Mouse (Mus musculus) thymus, adult 2 months (tissue): ENCODE results near the gene Scfd2. TPM values are rescaled to one million over a fixed set of nuclear protein-coding genes. Genes with fewer than 3 reads are reported as not detected.

Source experiments
- DNase-seq: peaks from one replicate; pipeline ENCODE4 v3.0.0; 2021
- H3K27ac ChIP-seq: fragments of 200-500 bp; 2 replicates; pipeline ENCODE4 v1.5.1; 2012; ENCODE audit warnings: low read length, control low read depth; ENCODE audit not compliant: control insufficient read depth, insufficient read depth
- H3K27me3 ChIP-seq: fragments of 200-500 bp; 2 replicates; pipeline ENCODE4 v1.6.1; 2012; ENCODE audit warnings: mild to moderate bottlenecking, low read length, moderate library complexity, mixed read lengths; ENCODE audit not compliant: control insufficient read depth, insufficient read depth
- H3K36me3 ChIP-seq: fragments of 200-500 bp; 2 replicates; pipeline ENCODE4 v1.6.1; 2012; ENCODE audit warnings: mild to moderate bottlenecking, low read length, moderate library complexity; ENCODE audit not compliant: control insufficient read depth, insufficient read depth
- H3K4me1 ChIP-seq: fragments of 200-500 bp; replicated peaks from 2 replicates; pipeline ENCODE4 v1.6.1; 2012; ENCODE audit warnings: low read length; ENCODE audit not compliant: control insufficient read depth, insufficient read depth
- H3K4me3 ChIP-seq: fragments of 200-500 bp; 2 replicates; pipeline ENCODE4 v1.5.1; 2012; ENCODE audit warnings: mild to moderate bottlenecking, low read length, control low read depth, moderate library complexity; ENCODE audit not compliant: control insufficient read depth, insufficient read depth
- CTCF ChIP-seq: fragments of 200-500 bp; IDR thresholded peaks from 2 replicates; pipeline ENCODE4 v1.5.1; 2012; ENCODE audit warnings: mild to moderate bottlenecking, control low read depth, low read length, moderate library complexity, borderline replicate concordance; ENCODE audit not compliant: control insufficient read depth, poor library complexity, insufficient read depth; ENCODE audit errors: extremely low read depth
- POLR2A ChIP-seq: fragments of 200-500 bp; IDR thresholded peaks from 2 replicates; pipeline ENCODE4 v1.6.1; 2012; ENCODE audit warnings: mild to moderate bottlenecking, low read length, control low read depth, moderate library complexity; ENCODE audit not compliant: control insufficient read depth, poor library complexity, insufficient read depth; ENCODE audit errors: extremely low read depth
- WGBS: fragments of 180-500 bp; shearing (Covaris S2); methylation state at CpG from one replicate; pipeline ENCODE4 v1.1.7; 2018; 5-methylcytosine and 5-hydroxymethylcytosine counted together
- polyA plus RNA-seq: library from polyadenylated mRNA; depleted of rRNA; stranded (reverse); fragments of >200 nt; gene quantifications from 2 replicates; pipeline ENCODE4 v1.2.3, GENCODE M21; 2012

Gene Scfd2
- polyA plus RNA-seq, 1 experiment, result 14.5 TPM

GRCm38 (mm10) chr5:74246971-74247370, 284.6 kb downstream of the Scfd2 start:
- WGBS, result 83% methylated on average over 3 of the region's 3 CpGs
- Histone ChIP-seq H3K27me3 (no peaks in the 10 kb centered on the region), H3K27ac (no peak overlapping the region), H3K36me3 (no peaks in the 10 kb centered on the region), H3K4me1 (peaks cover 18% of the 10 kb centered on the region), H3K4me3 (no peak overlapping the region)
- no peak for DNase-seq
- TF ChIP-seq POLR2A (no peak), CTCF (no peak)

GRCm38 (mm10) chr5:74246453-74246852, 285.1 kb downstream of the Scfd2 start:
- no peak for TF ChIP-seq CTCF
- TF ChIP-seq POLR2A, result no peak
- H3K36me3 ChIP-seq, result no peaks in the 10 kb centered on the region
- no peak overlapping the region for H3K27ac ChIP-seq
- no peak overlapping the region for H3K4me3 ChIP-seq
- H3K27me3 ChIP-seq, result no peaks in the 10 kb centered on the region
- WGBS, result 86% methylated on average over 4 of the region's 4 CpGs
- DNase-seq, result no peak
- H3K4me1 ChIP-seq, result peaks cover 18% of the 10 kb centered on the region

- WGBS, result 96% methylated on average over 8 of the region's 8 CpGs
- Histone ChIP-seq H3K4me1 (peaks cover 18% of the 10 kb centered on the region), H3K27ac (no peak overlapping the region), H3K27me3 (no peaks in the 10 kb centered on the region), H3K36me3 (no peaks in the 10 kb centered on the region), H3K4me3 (no peak overlapping the region)
- no peak for TF ChIP-seq CTCF
- no peak for TF ChIP-seq POLR2A
- DNase-seq, result no peak
Measured at GRCm38 (mm10) chr5:74245641-74246145, 285.9 kb downstream of the Scfd2 start.

GRCm38 (mm10) chr5:74244406-74245019, 287.0 kb downstream of the Scfd2 start:
- Histone ChIP-seq H3K4me3 (no peak overlapping the region), H3K27ac (no peak overlapping the region), H3K4me1 (peaks cover 12% of the 10 kb centered on the region), H3K27me3 (no peaks in the 10 kb centered on the region), H3K36me3 (no peaks in the 10 kb centered on the region)
- 93% methylated on average over 14 of the region's 14 CpGs for WGBS
- TF ChIP-seq POLR2A (no peak), CTCF (no peak)
- DNase-seq, result no peak

GRCm38 (mm10) chr5:74242654-74243053, 288.9 kb downstream of the Scfd2 start:
- WGBS, result 95% methylated on average over 3 of the region's 3 CpGs
- no peak for DNase-seq
- H3K27me3 ChIP-seq, result no peaks in the 10 kb centered on the region
- H3K36me3 ChIP-seq, result no peaks in the 10 kb centered on the region
- no peak overlapping the region for H3K27ac ChIP-seq
- no peak overlapping the region for H3K4me3 ChIP-seq
- TF ChIP-seq CTCF, result no peak
- TF ChIP-seq POLR2A, result no peak
- peaks cover 12% of the 10 kb centered on the region for H3K4me1 ChIP-seq

- TF ChIP-seq CTCF, result no peak
- H3K27me3 ChIP-seq, result no peaks in the 10 kb centered on the region
- H3K36me3 ChIP-seq, result no peaks in the 10 kb centered on the region
- DNase-seq, result no peak
- H3K4me3 ChIP-seq, result no peak overlapping the region
- H3K4me1 ChIP-seq, result peaks cover 6% of the 10 kb centered on the region
- no peak overlapping the region for H3K27ac ChIP-seq
- WGBS, result 93% methylated on average over 13 of the region's 13 CpGs
Measured at GRCm38 (mm10) chr5:74240926-74241680, 290.5 kb downstream of the Scfd2 start.
